Mouse (Mus musculus): ENCODE results near the gene Alkbh3. TPM values are rescaled to one million over a fixed set of nuclear protein-coding genes. Genes with fewer than 3 reads are reported as not detected.
A peak's percentile ranks its signal among the peaks of the same experiment; 100 is the strongest.

The Alkbh3 gene
- polyA plus RNA-seq, 1 experiment = 36.6 TPM

- peaks cover 5% of the 10 kb centered on the region; the same call in 1 of the 2 replicates for H3K4me1 ChIP-seq (ENCODE audit: control insufficient read depth, insufficient read depth, low read length)
- DNase-seq = no peak
- no peak overlapping the region for H3K4me3 ChIP-seq (replicated peaks; ENCODE audit: extremely low read depth, low read depth, low read length)
- TF ChIP-seq POLR2A (IDR thresholded peaks at IDR 0.05; ENCODE audit: borderline replicate concordance, extremely low read depth, low read depth, low read length) = no peak
- no peak for TF ChIP-seq CTCF (IDR thresholded peaks at IDR 0.05; ENCODE audit: insufficient read depth, low read length)
- WGBS = 68% methylated on average over 4 of the region's 4 CpGs
These were observed 8.7 kb downstream of the Alkbh3 start for GRCm38 (mm10) chr2:94001918-94002317.

GRCm38 (mm10) chr2:94001411-94001810 is 9.2 kb downstream of the Alkbh3 start:
- no peak for DNase-seq

GRCm38 (mm10) chr2:93996254-93996653 is 14.4 kb downstream of the Alkbh3 start, which contains the start of gene Gm27027:
Gene Gm27027, minus strand, starts transcription at chr2:93996354.
- WGBS = 81% methylated on average over 6 of the region's 6 CpGs
- H3K4me3 ChIP-seq (replicated peaks; ENCODE audit: extremely low read depth, low read depth, low read length) = no peak within 1 kb of the TSS
- H3K4me1 ChIP-seq (ENCODE audit: control insufficient read depth, insufficient read depth, low read length) = peaks cover 11% of the 10 kb centered on the region
- DNase-seq = no peak
- no peak for TF ChIP-seq POLR2A (IDR thresholded peaks at IDR 0.05; ENCODE audit: borderline replicate concordance, extremely low read depth, low read depth, low read length)
- TF ChIP-seq CTCF (IDR thresholded peaks at IDR 0.05; ENCODE audit: insufficient read depth, low read length) = no peak

More at GRCm38 (mm10) chr2:94001411-94001810, 9.2 kb downstream of the Alkbh3 start:
- no peak overlapping the region for H3K4me3 ChIP-seq (replicated peaks; ENCODE audit: extremely low read depth, low read depth, low read length)
- peaks cover 5% of the 10 kb centered on the region; the same call in 1 of the 2 replicates for H3K4me1 ChIP-seq (ENCODE audit: control insufficient read depth, insufficient read depth, low read length)
- WGBS = 59% methylated on average over 6 of the region's 6 CpGs
- TF ChIP-seq POLR2A (IDR thresholded peaks at IDR 0.05; ENCODE audit: borderline replicate concordance, extremely low read depth, low read depth, low read length) = no peak
- no peak for TF ChIP-seq CTCF (IDR thresholded peaks at IDR 0.05; ENCODE audit: insufficient read depth, low read length)

GRCm38 (mm10) chr2:93992810-93993209 is 17.8 kb downstream of the Alkbh3 start:
- Histone ChIP-seq H3K4me1 (ENCODE audit: control insufficient read depth, insufficient read depth, low read length) (peaks cover 9% of the 10 kb centered on the region; the same call in 1 of the 2 replicates), H3K4me3 (replicated peaks; ENCODE audit: extremely low read depth, low read depth, low read length) (no peak overlapping the region)
- TF ChIP-seq CTCF (IDR thresholded peaks at IDR 0.05; ENCODE audit: insufficient read depth, low read length) (no peak), POLR2A (IDR thresholded peaks at IDR 0.05; ENCODE audit: borderline replicate concordance, extremely low read depth, low read depth, low read length) (no peak)
- WGBS = 54% methylated on average over 3 of the region's 3 CpGs
- DNase-seq = no peak

GRCm38 (mm10) chr2:93992259-93992658 is 18.3 kb downstream of the Alkbh3 start:
- WGBS = 46% methylated on average over 5 of the region's 5 CpGs
- no peak for DNase-seq
- H3K4me1 ChIP-seq (ENCODE audit: control insufficient read depth, insufficient read depth, low read length) = peaks cover 9% of the 10 kb centered on the region; the same call in 1 of the 2 replicates
- no peak for TF ChIP-seq CTCF (IDR thresholded peaks at IDR 0.05; ENCODE audit: insufficient read depth, low read length)
- TF ChIP-seq POLR2A (IDR thresholded peaks at IDR 0.05; ENCODE audit: borderline replicate concordance, extremely low read depth, low read depth, low read length) = no peak
- H3K4me3 ChIP-seq (replicated peaks; ENCODE audit: extremely low read depth, low read depth, low read length) = no peak overlapping the region

- WGBS = 40% methylated on average over 3 of the region's 3 CpGs
- no peak for DNase-seq
- TF ChIP-seq POLR2A (IDR thresholded peaks at IDR 0.05; ENCODE audit: borderline replicate concordance, extremely low read depth, low read depth, low read length) = no peak
- no peak for TF ChIP-seq CTCF (IDR thresholded peaks at IDR 0.05; ENCODE audit: insufficient read depth, low read length)
These were observed 19.3 kb downstream of the Alkbh3 start for GRCm38 (mm10) chr2:93991336-93991735.

GRCm38 (mm10) chr2:93988440-93988839 is 22.2 kb downstream of the Alkbh3 start:
- no peak for DNase-seq
- WGBS = 85% methylated on average over 2 of the region's 2 CpGs
- H3K4me1 ChIP-seq (ENCODE audit: control insufficient read depth, insufficient read depth, low read length) = peaks cover 11% of the 10 kb centered on the region
- TF ChIP-seq CTCF (IDR thresholded peaks at IDR 0.05; ENCODE audit: insufficient read depth, low read length) = no peak
- TF ChIP-seq POLR2A (IDR thresholded peaks at IDR 0.05; ENCODE audit: borderline replicate concordance, extremely low read depth, low read depth, low read length) = no peak
- H3K4me3 ChIP-seq (replicated peaks; ENCODE audit: extremely low read depth, low read depth, low read length) = no peak overlapping the region

More at GRCm38 (mm10) chr2:93991336-93991735, 19.3 kb downstream of the Alkbh3 start:
- peaks cover 9% of the 10 kb centered on the region; the same call in 1 of the 2 replicates for H3K4me1 ChIP-seq (ENCODE audit: control insufficient read depth, insufficient read depth, low read length)
- H3K4me3 ChIP-seq (replicated peaks; ENCODE audit: extremely low read depth, low read depth, low read length) = no peak overlapping the region

- TF ChIP-seq POLR2A (IDR thresholded peaks at IDR 0.05; ENCODE audit: borderline replicate concordance, extremely low read depth, low read depth, low read length) (no peak), CTCF (IDR thresholded peaks at IDR 0.05; ENCODE audit: insufficient read depth, low read length) (no peak)
- WGBS = 41% methylated on average over 4 of the region's 4 CpGs
- peak; percentile 35 for DNase-seq
These were observed 28.0 kb downstream of the Alkbh3 start for GRCm38 (mm10) chr2:93982457-93983235.

GRCm38 (mm10) chr2:93979249-93980120 is 31.1 kb downstream of the Alkbh3 start:
- Histone ChIP-seq H3K4me3 (replicated peaks; ENCODE audit: extremely low read depth, low read depth, low read length) (no peak overlapping the region), H3K4me1 (ENCODE audit: control insufficient read depth, insufficient read depth, low read length) (peaks cover 17% of the 10 kb centered on the region)
- 75% methylated on average over 7 of the region's 7 CpGs for WGBS
- TF ChIP-seq POLR2A (IDR thresholded peaks at IDR 0.05; ENCODE audit: borderline replicate concordance, extremely low read depth, low read depth, low read length) (no peak), CTCF (IDR thresholded peaks at IDR 0.05; ENCODE audit: insufficient read depth, low read length) (no peak)
- DNase-seq = no peak

More at GRCm38 (mm10) chr2:93982457-93983235, 28.0 kb downstream of the Alkbh3 start:
- Histone ChIP-seq H3K4me1 (ENCODE audit: control insufficient read depth, insufficient read depth, low read length) (peaks cover 11% of the 10 kb centered on the region), H3K4me3 (replicated peaks; ENCODE audit: extremely low read depth, low read depth, low read length) (no peak overlapping the region)

Data from lung, adult 2 months (tissue).